Mouse (Mus musculus): Measurements from ENCODE around the gene Gucy2g.

GRCm38 (mm10) chr19:55251383-55252124, 10.5 kb upstream of the Gucy2g start, which contains the start of gene Acsl5:
- TF ChIP-seq CTCF (IDR thresholded peaks at IDR 0.05; ENCODE audit: low read depth) (no peak), EP300 (IDR thresholded peaks at IDR 0.05; ENCODE audit: low read depth) (peak; percentile 80)
